Mouse (Mus musculus) adrenal gland, adult 2 months (tissue): Measurements from ENCODE around the gene Nsd2. TPM values are rescaled to one million over a fixed set of nuclear protein-coding genes. Genes with fewer than 3 reads are reported as not detected.
A peak's percentile ranks its signal among the peaks of the same experiment; 100 is the strongest.
"Not testable (repeated sequence)": the region's sequence is repeated elsewhere in the genome, so short reads cannot be mapped to it uniquely, and the experiment has no call there.

Source experiments
- DNase-seq: peaks from one replicate; pipeline ENCODE4 v3.0.0; 2021
- microRNA-seq, 2 experiments: library from miRNA; unstranded; fragments of <30 nt; microRNA quantifications; one replicate each; pipeline ENCODE4 v1.2.0; 2021
- polyA plus RNA-seq: library from polyadenylated mRNA; depleted of rRNA; stranded (reverse); fragments of >200 nt; gene quantifications from 2 replicates; pipeline ENCODE4 v1.2.3, GENCODE M21; 2012; rRNA removed
- total RNA-seq, 2 experiments: library from RNA; stranded (reverse); gene quantifications; 2 replicates each; pipeline ENCODE4 v1.2.3; 2021

The Nsd2 gene
- total and polyA plus RNA-seq, 3 experiments: 3.9 to 37.4 (median 32.8) TPM

- no peak for DNase-seq
Measured at GRCm38 (mm10) chr5:33932413-33932812, 111.9 kb downstream of the Nsd2 start.

- DNase-seq: no peak
Measured at GRCm38 (mm10) chr5:33934081-33934480, 113.6 kb downstream of the Nsd2 start.

GRCm38 (mm10) chr5:33934877-33935276, 114.4 kb downstream of the Nsd2 start:
- DNase-seq: no peak

GRCm38 (mm10) chr5:33935700-33936111, 115.2 kb downstream of the Nsd2 start:
- no peak for DNase-seq

- DNase-seq: peak; percentile 100
Measured at GRCm38 (mm10) chr5:33936120-33936707, 115.7 kb downstream of the Nsd2 start, which contains the start of gene Nelfa. Nelfa (minus strand) TSS chr5:33936413.

GRCm38 (mm10) chr5:33937230-33937629, 116.7 kb downstream of the Nsd2 start:
- no peak for DNase-seq

- DNase-seq: no peak
Measured at GRCm38 (mm10) chr5:33938448-33938847, 117.9 kb downstream of the Nsd2 start.

GRCm38 (mm10) chr5:33947035-33947434, 126.5 kb downstream of the Nsd2 start:
- not testable (repeated sequence) for DNase-seq

Small RNA genes lying within 50 kb of the gene (microRNA-seq; reads per million reads assigned to microRNA genes)
- gene Mir7024: 1.2 to 1.8 reads per million in 2 experiments

Other genes starting within 250 kb of the Nsd2 start
- gene Fam53a, start 191.1 kb upstream of the Nsd2 start, total RNA-seq: 10 to 100 TPM; 26.1 to 28.5 TPM
- 74.4 and 97.8 TPM in 2 replicates for gene Fam53a, start 191.1 kb upstream of the Nsd2 start, polyA plus RNA-seq
- gene Gm9903, start 190.8 kb upstream of the Nsd2 start, total RNA-seq: under 1 TPM; 0.26 to 0.69 TPM
- 0.09 and 0.15 TPM in 2 replicates for gene Gm9903, start 190.8 kb upstream of the Nsd2 start, polyA plus RNA-seq
- gene Slbp, start 168.2 kb upstream of the Nsd2 start, total RNA-seq: 10 to 100 TPM; 29.4 to 37.7 TPM
- gene Slbp, start 168.2 kb upstream of the Nsd2 start, polyA plus RNA-seq: 17.8 and 25.0 TPM in 2 replicates
- gene Tacc3, start 162.6 kb upstream of the Nsd2 start, total RNA-seq: 1 to 10 TPM; 4.4 to 5.4 TPM
- 2.3 and 3.6 TPM in 2 replicates for gene Tacc3, start 162.6 kb upstream of the Nsd2 start, polyA plus RNA-seq
- 10 to 100 TPM; 27.5 to 31.0 TPM for gene Tmem129, start 162.3 kb upstream of the Nsd2 start, total RNA-seq
- 80.4 and 90.5 TPM in 2 replicates for gene Tmem129, start 162.3 kb upstream of the Nsd2 start, polyA plus RNA-seq
- gene Fgfr3, start 99.1 kb upstream of the Nsd2 start, total RNA-seq: 1 to 10 TPM; 2.2 to 3.6 TPM
- 3.7 and 5.2 TPM in 2 replicates for gene Fgfr3, start 99.1 kb upstream of the Nsd2 start, polyA plus RNA-seq
- 100 to 1,000 TPM; 125 to 156 TPM for gene Letm1, start 37.9 kb upstream of the Nsd2 start, total RNA-seq
- gene Letm1, start 37.9 kb upstream of the Nsd2 start, polyA plus RNA-seq: 116 and 149 TPM in 2 replicates
- 10 to 100 TPM; 21.1 to 21.8 TPM for gene Nelfa, start 115.7 kb downstream of the Nsd2 start, total RNA-seq
- 35.8 and 38.4 TPM in 2 replicates for gene Nelfa, start 115.7 kb downstream of the Nsd2 start, polyA plus RNA-seq
- gene Gm1673, start 162.7 kb downstream of the Nsd2 start, total RNA-seq: 10 to 100 TPM; 15.7 to 36.8 TPM
- gene Gm1673, start 162.7 kb downstream of the Nsd2 start, polyA plus RNA-seq: 219 and 360 TPM in 2 replicates
- gene Nat8l, start 175.3 kb downstream of the Nsd2 start, total RNA-seq: 10 to 100 TPM; 23.5 to 29.0 TPM
- gene Nat8l, start 175.3 kb downstream of the Nsd2 start, polyA plus RNA-seq: 32.6 and 55.5 TPM in 2 replicates